ENCODE assay signal across 17 mouse cellular contexts in genomic region chr17:79133740-79134139, GRCm38 (mm10).
DNase-seq lines count a peak whose midpoint lies in the region; ATAC-seq and TF ChIP-seq lines count a peak whose summit lies in the region.
"Had no signal": no experiment of that assay in that cellular context is flagged by ENCODE, and none has a peak within 500 bp of the region (broad histone marks: within the 10 kb centered on the region; RNA-seq: fewer than 3 reads in every experiment).

No protein-coding gene starts in this region.

- DNase-seq in lung, embryonic 14.5 days = peak; percentile 33
- DNase-seq in lung, adult 2 months = no peak
- peak; percentile 74 for DNase-seq in WW6 (ENCODE audit: low read depth, low spot score)
- peak; percentile 8 for DNase-seq in embryo, embryonic 9.5 days (ENCODE audit: extremely low spot score)
- no peak for DNase-seq in left cerebral cortex, postnatal 4 days
- no peak for DNase-seq in thymus, postnatal 14 days
- DNase-seq: adrenal gland, postnatal 10 days; cerebellum, adult 18-20 months; gastrocnemius, postnatal 14 days; spleen, adult 18-20 months; thymus, adult 18-20 months had no signal

- H3K27me3 ChIP-seq in lung, embryonic 14.5 days (ENCODE audit: insufficient read depth, low read length) = no peaks in the 10 kb centered on the region
- H3K27me3 ChIP-seq in neural tube, embryonic 15.5 days (replicated peaks) = no peaks in the 10 kb centered on the region
- H3K27me3 ChIP-seq: forebrain, embryonic 12.5 days; hindbrain, embryonic 15.5 days; lung, embryonic 15.5 days had no signal

- WGBS in lung, embryonic 14.5 days = 47% methylated on average over 8 of the region's 8 CpGs
- WGBS in lung, adult 2 months = 58% methylated on average over 8 of the region's 8 CpGs
- WGBS in neural tube, embryonic 15.5 days = 50% methylated on average over 7 of the region's 8 CpGs

- intact Hi-C loops in left cerebral cortex, postnatal 4 days (cut with DNase I) = no loop called here

- no peak for ATAC-seq in lung, embryonic 14.5 days (ENCODE audit: insufficient read depth)
- no peak for ATAC-seq in neural tube, embryonic 15.5 days (ENCODE audit: low FRiP score)
- ATAC-seq: intestine, postnatal 0 days had no signal

- no peaks in the 10 kb centered on the region for H3K4me1 ChIP-seq in lung, embryonic 14.5 days (ENCODE audit: insufficient read depth)
- no peaks in the 10 kb centered on the region for H3K4me1 ChIP-seq in lung, adult 2 months (ENCODE audit: control insufficient read depth, insufficient read depth, low read length)
- H3K4me1 ChIP-seq in neural tube, embryonic 15.5 days = no peaks in the 10 kb centered on the region
- H3K4me1 ChIP-seq: forebrain, embryonic 12.5 days; hindbrain, embryonic 15.5 days; lung, embryonic 15.5 days had no signal

- TF ChIP-seq POLR2A in lung, adult 2 months (IDR thresholded peaks at IDR 0.05; ENCODE audit: borderline replicate concordance, extremely low read depth, low read depth, low read length) = no peak

- no peaks in the 10 kb centered on the region for H3K36me3 ChIP-seq in lung, embryonic 14.5 days (ENCODE audit: insufficient read depth)
- H3K36me3 ChIP-seq in neural tube, embryonic 15.5 days = no peaks in the 10 kb centered on the region
- H3K36me3 ChIP-seq: forebrain, embryonic 12.5 days; hindbrain, embryonic 15.5 days; lung, embryonic 15.5 days had no signal

- no peak overlapping the region for H3K4me3 ChIP-seq in lung, embryonic 14.5 days (ENCODE audit: low read depth, low read length)
- H3K4me3 ChIP-seq in lung, adult 2 months (replicated peaks; ENCODE audit: extremely low read depth, low read depth, low read length) = no peak overlapping the region
- no peak overlapping the region for H3K4me3 ChIP-seq in neural tube, embryonic 15.5 days (replicated peaks)
- H3K4me3 ChIP-seq: forebrain, embryonic 12.5 days; hindbrain, embryonic 15.5 days; lung, embryonic 15.5 days had no signal

- no peak for TF ChIP-seq CTCF in lung, embryonic 14.5 days (IDR thresholded peaks at IDR 0.05; ENCODE audit: low read depth)
- no peak for TF ChIP-seq CTCF in lung, adult 2 months (IDR thresholded peaks at IDR 0.05; ENCODE audit: insufficient read depth, low read length)

- no peak overlapping the region for H3K9ac ChIP-seq in lung, embryonic 14.5 days
- no peak overlapping the region for H3K9ac ChIP-seq in neural tube, embryonic 15.5 days (replicated peaks)
- H3K9ac ChIP-seq: forebrain, embryonic 12.5 days; hindbrain, embryonic 15.5 days; lung, embryonic 15.5 days had no signal

- H3K27ac ChIP-seq in lung, embryonic 14.5 days (ENCODE audit: low read depth) = no peak overlapping the region
- no peak overlapping the region for H3K27ac ChIP-seq in neural tube, embryonic 15.5 days (replicated peaks)
- H3K27ac ChIP-seq: forebrain, embryonic 12.5 days; hindbrain, embryonic 15.5 days; lung, embryonic 15.5 days had no signal

- no peak overlapping the region; the same call in 1 of the 2 replicates for H3K4me2 ChIP-seq in lung, embryonic 14.5 days
- H3K4me2 ChIP-seq in neural tube, embryonic 15.5 days = peak overlapping the region; percentile 11; the same call in 1 of the 2 replicates
- H3K4me2 ChIP-seq: forebrain, embryonic 12.5 days; hindbrain, embryonic 15.5 days; liver, embryonic 11.5 days; lung, embryonic 15.5 days had no signal

- H3K9me3 ChIP-seq in lung, embryonic 14.5 days (ENCODE audit: low read depth, low read length) = no peaks in the 10 kb centered on the region
- no peaks in the 10 kb centered on the region for H3K9me3 ChIP-seq in neural tube, embryonic 15.5 days (replicated peaks)
- H3K9me3 ChIP-seq: forebrain, embryonic 12.5 days; hindbrain, embryonic 15.5 days; lung, embryonic 15.5 days had no signal

Comparison
In these comparisons a context has a peak if more than half of its experiments do, and no peak if none do; other contexts are left out.
1. DNase-seq: peak in lung, embryonic 14.5 days (single experiment), WW6 (single experiment) and embryo, embryonic 9.5 days (single experiment); none in lung, adult 2 months (single experiment), left cerebral cortex, postnatal 4 days (single experiment) and thymus, postnatal 14 days (single experiment).